Mouse (Mus musculus) embryonic facial prominence, embryonic 15.5 days (tissue): Measurements from ENCODE around the gene Myh9. TPM values are rescaled to one million over a fixed set of nuclear protein-coding genes. Genes with fewer than 3 reads are reported as not detected.

ENCODE experiments used
- ATAC-seq: fragments of 200-750 bp; cut with Nextera tagmentation; 2 replicates; pipeline ENCODE4 v1.8.0; 2017; ENCODE audit warnings: low read depth, moderate TSS enrichment; ENCODE audit not compliant: insufficient number of reproducible peaks, low FRiP score, low TSS enrichment
- H3K27ac ChIP-seq: fragments of 300-500 bp; sonication (generic); replicated peaks from 2 replicates; pipeline ENCODE4 v1.5.1; 2015; ENCODE audit warnings: mild to moderate bottlenecking, inconsistent platforms
- H3K27me3 ChIP-seq: fragments of 300-500 bp; sonication (generic); 2 replicates; pipeline ENCODE4 v1.6.1; 2015; ENCODE audit warnings: inconsistent platforms
- H3K36me3 ChIP-seq: fragments of 300-500 bp; sonication (generic); 2 replicates; pipeline ENCODE4 v1.6.1; 2015; ENCODE audit warnings: mild to moderate bottlenecking, inconsistent platforms
- H3K4me1 ChIP-seq: fragments of 300-500 bp; sonication (generic); 2 replicates; pipeline ENCODE4 v1.6.1; 2015; ENCODE audit warnings: inconsistent platforms
- H3K4me2 ChIP-seq: fragments of 300-500 bp; sonication (generic); replicated peaks from 2 replicates; pipeline ENCODE4 v1.6.1; 2015; ENCODE audit warnings: mild to moderate bottlenecking, inconsistent platforms
- H3K4me3 ChIP-seq: fragments of 300-500 bp; sonication (generic); replicated peaks from 2 replicates; pipeline ENCODE4 v1.5.1; 2015; ENCODE audit warnings: mild to moderate bottlenecking, inconsistent platforms
- H3K9ac ChIP-seq: fragments of 300-500 bp; sonication (generic); 2 replicates; pipeline ENCODE4 v1.6.1; 2015; ENCODE audit warnings: inconsistent platforms
- H3K9me3 ChIP-seq: fragments of 300-500 bp; sonication (generic); replicated peaks from 2 replicates; pipeline ENCODE4 v1.6.1; 2016; ENCODE audit warnings: inconsistent platforms
- WGBS: fragments of 180-500 bp; shearing (Covaris S2); methylation state at CpG from one replicate; pipeline ENCODE4 v1.1.7; 2015; 5-methylcytosine and 5-hydroxymethylcytosine counted together
- polyA plus RNA-seq: library from polyadenylated mRNA; unstranded; fragments of >200 nt; fragmentation: Nextera tagmentation; extraction: Ambion mirVana; gene quantifications from 2 replicates; pipeline ENCODE4 v1.2.1, GENCODE M21; 2015

Myh9 gene
- polyA plus RNA-seq, 1 experiment from 2014 or later = 41.1 TPM

DNA sequence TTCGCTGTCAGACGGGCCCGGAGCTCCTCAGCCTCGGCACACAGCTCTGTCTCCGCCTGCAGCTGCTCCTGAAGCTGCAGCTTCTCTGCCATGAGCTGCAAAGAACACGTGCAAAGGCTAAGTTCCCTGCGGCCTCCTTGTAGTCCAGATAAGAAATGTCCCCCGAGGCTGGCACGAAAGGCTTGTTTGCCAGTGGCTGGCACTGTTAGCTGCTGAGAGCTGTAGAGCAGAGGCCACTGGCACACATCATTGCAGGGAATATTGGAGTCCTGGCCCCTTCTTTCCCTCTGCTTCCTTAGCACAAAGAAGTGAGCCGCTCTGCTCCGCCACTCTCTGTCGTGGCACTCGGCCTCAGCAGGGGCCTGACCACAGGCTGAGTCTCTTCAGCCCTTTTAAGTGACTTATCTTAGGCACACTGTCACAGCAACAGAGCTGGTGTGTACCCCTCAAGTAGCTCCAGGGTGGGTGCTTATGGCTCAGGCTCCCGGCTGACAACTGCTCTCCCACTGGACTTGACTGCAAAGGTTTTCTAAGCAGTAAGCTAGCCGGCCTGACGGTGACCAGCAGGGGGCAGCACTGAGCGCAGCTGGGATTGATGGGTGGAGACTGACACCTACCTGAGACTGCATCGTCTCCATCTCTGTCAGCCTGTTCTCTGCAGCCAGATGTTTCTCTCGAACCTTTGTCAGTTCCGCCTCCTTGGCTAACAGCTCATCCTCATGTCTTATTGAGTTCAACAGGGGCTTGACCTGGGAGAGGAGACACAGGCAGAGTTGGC is 66.6 kb downstream of the Myh9 start:
- no peaks in the 10 kb centered on the region for H3K4me1 ChIP-seq
- no peak overlapping the region for H3K4me2 ChIP-seq
- no peak overlapping the region for H3K9ac ChIP-seq
- no peak for ATAC-seq
- H3K36me3 ChIP-seq = peaks cover 96% of the 10 kb centered on the region
- no peaks in the 10 kb centered on the region for H3K9me3 ChIP-seq
- 66% methylated on average over 20 of the region's 20 CpGs for WGBS
- no peak overlapping the region for H3K4me3 ChIP-seq
- no peaks in the 10 kb centered on the region for H3K27me3 ChIP-seq
- no peak overlapping the region for H3K27ac ChIP-seq

DNA sequence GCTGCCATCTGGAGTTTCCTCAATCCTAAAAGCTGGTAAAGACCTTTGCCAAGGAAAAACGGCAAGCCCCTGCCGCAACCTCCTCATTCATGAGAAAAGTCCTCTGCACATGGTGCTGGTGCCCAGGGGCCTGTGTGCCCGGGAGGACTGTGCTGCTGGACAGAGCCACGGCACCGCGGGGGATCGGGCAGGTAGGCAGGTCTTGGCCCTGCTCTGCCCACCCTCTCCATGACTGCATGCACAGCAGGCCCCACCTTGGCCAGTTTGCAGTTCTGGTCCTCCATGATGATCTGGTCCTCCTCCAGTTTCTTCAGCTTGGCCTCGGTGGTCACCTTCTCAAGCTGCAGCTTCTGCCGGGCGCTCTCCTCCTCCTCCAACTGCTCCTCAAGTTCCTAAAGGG is 67.7 kb downstream of the Myh9 start:
- Histone ChIP-seq H3K4me1 (no peaks in the 10 kb centered on the region), H3K27ac (no peak overlapping the region), H3K4me3 (no peak overlapping the region), H3K27me3 (no peaks in the 10 kb centered on the region), H3K36me3 (peaks cover 96% of the 10 kb centered on the region), H3K9ac (no peak overlapping the region), H3K9me3 (no peaks in the 10 kb centered on the region), H3K4me2 (no peak overlapping the region)
- no peak for ATAC-seq
- WGBS = 95% methylated on average over 10 of the region's 10 CpGs

DNA sequence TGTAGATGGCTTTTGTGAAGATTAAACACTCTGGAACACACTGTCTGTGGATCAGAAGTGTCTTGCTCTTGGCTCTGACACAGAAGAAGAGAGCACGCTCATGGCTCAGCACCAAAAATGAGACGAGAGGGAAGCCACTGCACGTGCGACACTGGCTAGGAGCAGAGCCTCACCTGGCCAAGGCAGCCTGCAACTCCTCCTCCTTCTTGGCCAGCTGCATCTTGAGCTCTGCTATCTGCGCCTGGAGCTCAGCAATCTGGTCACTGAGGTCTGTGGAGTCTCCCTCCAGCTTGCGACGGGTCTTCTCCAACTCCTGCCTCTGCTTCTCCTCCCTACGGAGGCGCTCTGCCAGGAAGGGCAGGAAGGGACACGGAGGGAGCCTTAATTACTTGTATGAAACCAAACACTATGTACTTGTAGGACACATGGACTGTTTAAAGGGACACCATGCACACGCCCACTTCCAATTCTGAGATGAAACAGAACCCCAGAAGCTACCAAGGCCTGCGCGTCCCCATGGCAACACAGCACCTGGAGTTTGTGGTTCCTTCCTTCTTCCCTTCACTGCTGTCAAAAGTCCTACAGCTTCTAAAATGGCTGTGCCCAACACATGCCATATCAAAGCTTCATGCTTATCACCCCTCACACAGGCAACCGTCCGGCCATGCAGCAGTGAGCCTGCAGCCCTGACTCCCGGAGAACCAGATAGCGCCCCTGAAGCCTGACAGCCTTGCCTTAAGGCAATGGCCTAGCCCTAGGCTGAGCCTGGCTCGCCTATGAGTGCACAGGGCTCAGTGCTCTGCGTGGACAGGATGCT is 68.7 kb downstream of the Myh9 start:
- peaks cover 96% of the 10 kb centered on the region for H3K36me3 ChIP-seq
- H3K9ac ChIP-seq = no peak overlapping the region
- no peaks in the 10 kb centered on the region for H3K4me1 ChIP-seq
- H3K9me3 ChIP-seq = no peaks in the 10 kb centered on the region
- H3K27ac ChIP-seq = no peak overlapping the region
- H3K27me3 ChIP-seq = no peaks in the 10 kb centered on the region
- 84% methylated on average over 19 of the region's 19 CpGs for WGBS
- ATAC-seq = no peak
- H3K4me3 ChIP-seq = no peak overlapping the region
- no peak overlapping the region for H3K4me2 ChIP-seq

DNA sequence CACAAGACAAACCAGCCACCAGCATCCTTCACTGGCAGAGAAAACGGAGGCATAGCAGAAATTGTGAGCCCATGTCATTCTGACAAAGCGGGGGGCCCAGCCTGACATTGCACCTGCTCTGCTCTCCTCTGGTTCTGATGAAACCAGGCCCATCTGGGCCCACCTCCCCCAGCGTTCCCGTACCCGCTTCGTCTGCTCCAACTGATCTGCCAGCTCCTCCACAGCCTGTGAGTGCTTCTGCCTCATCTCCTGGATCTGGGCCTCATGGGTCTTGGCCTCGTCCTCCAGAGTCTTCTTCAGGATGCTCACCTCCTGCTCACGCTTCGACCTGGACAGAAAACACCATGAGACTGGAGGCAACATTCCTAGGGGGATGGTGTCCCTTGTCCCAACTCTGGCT is 71.0 kb downstream of the Myh9 start:
- WGBS = 94% methylated on average over 9 of the region's 9 CpGs

DNA sequence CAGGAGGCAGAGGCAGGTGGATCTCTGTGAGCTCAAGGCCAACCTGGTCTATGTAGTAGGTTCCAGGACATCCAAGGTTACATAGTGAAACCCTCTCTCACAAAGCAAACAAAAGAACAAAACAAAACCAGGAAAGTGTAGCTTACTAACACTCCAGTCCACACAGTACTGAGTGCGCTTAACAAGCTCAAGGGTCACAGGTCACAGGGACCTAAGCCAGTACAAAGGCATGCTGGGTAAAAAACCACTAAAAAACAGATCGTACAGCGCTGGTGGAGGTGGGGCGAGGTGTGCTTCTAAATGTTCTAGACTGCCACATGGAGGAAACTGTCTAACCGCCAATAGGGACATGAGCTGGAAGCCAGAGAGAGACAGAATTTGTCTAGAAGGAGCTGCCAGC is 71.6 kb downstream of the Myh9 start:
- ATAC-seq = no peak
- Histone ChIP-seq H3K27ac (no peak overlapping the region), H3K4me1 (no peaks in the 10 kb centered on the region), H3K9ac (no peak overlapping the region), H3K4me2 (no peak overlapping the region), H3K9me3 (no peaks in the 10 kb centered on the region), H3K27me3 (no peaks in the 10 kb centered on the region), H3K36me3 (peaks cover 98% of the 10 kb centered on the region), H3K4me3 (no peak overlapping the region)
- 89% methylated on average over 5 of the region's 5 CpGs for WGBS

More for the DNA sequence above, 71.0 kb downstream of the Myh9 start:
- no peak overlapping the region for H3K27ac ChIP-seq
- H3K4me1 ChIP-seq = no peaks in the 10 kb centered on the region
- H3K36me3 ChIP-seq = peaks cover 98% of the 10 kb centered on the region
- no peak overlapping the region for H3K4me3 ChIP-seq
- ATAC-seq = no peak
- no peak overlapping the region for H3K4me2 ChIP-seq
- no peaks in the 10 kb centered on the region for H3K9me3 ChIP-seq
- H3K9ac ChIP-seq = no peak overlapping the region
- H3K27me3 ChIP-seq = no peaks in the 10 kb centered on the region

DNA sequence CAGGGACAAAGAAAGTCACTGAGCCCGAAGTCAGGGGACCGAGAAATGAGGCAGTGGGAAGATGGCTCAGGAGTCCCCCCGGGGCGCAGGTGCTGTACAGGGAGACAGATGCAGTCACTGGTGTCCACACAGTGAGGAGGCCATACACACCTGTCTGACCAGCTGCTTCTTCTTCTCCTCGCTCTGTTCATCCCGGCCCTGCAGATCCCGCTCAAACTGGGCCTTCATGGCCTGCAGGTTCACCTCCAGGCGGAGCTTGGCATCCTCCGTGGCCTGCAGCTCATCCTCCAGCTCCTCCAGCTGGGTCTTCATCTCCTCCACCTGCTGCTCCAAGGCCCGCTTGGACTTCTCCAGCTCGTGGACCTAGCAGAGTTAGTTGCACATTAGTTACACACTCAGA is 75.0 kb downstream of the Myh9 start:
- no peaks in the 10 kb centered on the region for H3K27me3 ChIP-seq
- no peaks in the 10 kb centered on the region for H3K4me1 ChIP-seq
- H3K27ac ChIP-seq = no peak overlapping the region
- ATAC-seq = no peak
- H3K4me2 ChIP-seq = no peak overlapping the region
- peaks cover 100% of the 10 kb centered on the region for H3K36me3 ChIP-seq
- no peaks in the 10 kb centered on the region for H3K9me3 ChIP-seq
- no peak overlapping the region for H3K9ac ChIP-seq
- no peak overlapping the region for H3K4me3 ChIP-seq
- WGBS = 91% methylated on average over 11 of the region's 11 CpGs

DNA sequence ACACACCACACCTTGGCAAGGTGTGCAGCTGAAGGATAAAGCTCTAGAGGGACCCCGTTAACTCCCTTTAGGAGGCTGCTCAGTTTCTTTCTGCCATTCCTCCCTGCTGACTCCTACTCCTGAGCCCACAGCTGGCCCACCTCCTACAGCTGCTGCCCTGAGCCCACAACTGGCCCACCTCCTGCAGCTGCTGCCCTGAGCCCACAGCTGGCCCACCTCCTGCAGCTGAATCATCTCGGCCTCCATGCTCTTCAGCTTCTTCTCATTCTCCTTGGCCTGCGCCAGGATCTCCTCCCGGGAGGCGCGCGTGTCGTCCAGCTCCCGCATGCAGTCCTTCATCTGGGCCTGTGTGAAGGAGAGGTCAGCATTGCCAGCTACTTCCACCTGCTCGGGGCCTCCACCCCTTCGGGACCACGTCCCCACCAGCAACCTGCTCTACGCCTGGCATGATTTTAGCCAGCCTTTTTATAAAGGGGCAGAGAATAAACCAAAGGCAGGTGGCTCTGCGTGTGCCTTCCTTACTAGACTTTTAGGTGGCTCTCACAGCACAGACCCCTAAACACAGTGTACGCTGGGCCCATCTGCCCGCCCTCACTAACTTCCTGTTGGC is 76.4 kb downstream of the Myh9 start:
- ATAC-seq = no peak
- H3K9me3 ChIP-seq = no peaks in the 10 kb centered on the region
- no peak overlapping the region for H3K27ac ChIP-seq
- no peak overlapping the region for H3K4me3 ChIP-seq
- H3K9ac ChIP-seq = no peak overlapping the region
- H3K36me3 ChIP-seq = peaks cover 98% of the 10 kb centered on the region
- H3K4me2 ChIP-seq = no peak overlapping the region
- no peaks in the 10 kb centered on the region for H3K27me3 ChIP-seq
- H3K4me1 ChIP-seq = no peaks in the 10 kb centered on the region
- WGBS = 91% methylated on average over 16 of the region's 16 CpGs

DNA sequence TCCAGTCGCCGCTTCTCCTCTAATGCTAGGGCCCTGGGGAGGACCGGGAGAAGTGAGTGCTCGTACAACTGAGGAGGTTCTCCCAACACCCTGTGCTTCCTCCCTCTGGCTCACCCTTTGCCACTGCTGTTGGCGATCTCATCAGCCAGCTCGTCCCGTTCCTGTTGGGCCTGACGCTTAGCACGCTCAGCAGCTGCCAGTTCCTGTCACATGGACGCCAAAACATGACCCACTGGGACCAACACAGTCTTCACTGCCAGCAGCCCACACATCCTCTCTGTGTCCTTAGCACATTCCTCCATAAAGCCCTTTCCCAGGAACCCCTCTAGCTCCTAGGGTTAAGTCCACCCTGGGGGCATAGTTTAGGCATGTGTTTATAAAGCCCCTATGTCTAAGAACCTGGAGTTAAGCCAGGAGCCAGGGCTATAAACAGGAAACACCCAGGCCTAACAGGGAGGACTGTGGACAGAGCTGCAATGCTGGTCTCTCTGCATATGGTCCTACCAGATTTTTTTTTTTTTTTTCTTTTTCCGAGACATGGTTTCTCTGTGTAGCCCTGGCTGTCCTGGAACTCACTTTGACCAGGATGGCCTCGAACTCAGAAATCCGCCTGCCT is 77.5 kb downstream of the Myh9 start:
- Histone ChIP-seq H3K27me3 (no peaks in the 10 kb centered on the region), H3K9ac (no peak overlapping the region), H3K36me3 (peaks cover 97% of the 10 kb centered on the region), H3K9me3 (no peaks in the 10 kb centered on the region), H3K4me2 (no peak overlapping the region), H3K4me1 (no peaks in the 10 kb centered on the region; the same call in 1 of the 2 replicates), H3K27ac (peak overlapping the region; percentile 53), H3K4me3 (no peak overlapping the region)
- 62% methylated on average over 13 of the region's 13 CpGs for WGBS
- peak; percentile 22; the same call in 1 of the 2 replicates for ATAC-seq

DNA sequence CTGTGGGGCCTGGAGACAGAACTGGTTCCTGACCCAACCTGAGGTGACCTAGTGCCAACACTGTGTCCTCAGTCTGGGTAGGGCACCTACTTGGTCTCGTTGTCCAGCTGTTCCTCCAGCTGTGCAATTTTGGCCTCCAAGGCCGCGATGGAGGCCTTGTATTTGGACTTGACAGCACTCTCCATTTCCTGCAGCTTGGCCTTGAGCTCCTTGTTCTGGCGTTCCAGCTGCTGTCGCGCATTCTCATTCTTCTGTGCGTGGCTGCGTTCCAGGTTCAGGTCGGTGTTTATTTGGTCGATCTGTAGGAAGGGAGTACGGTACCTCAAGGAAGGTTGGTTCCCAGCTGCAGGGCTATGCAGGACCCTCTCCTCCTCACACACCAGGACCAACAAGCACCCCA is 78.3 kb downstream of the Myh9 start:
- Histone ChIP-seq H3K27me3 (no peaks in the 10 kb centered on the region), H3K36me3 (peaks cover 92% of the 10 kb centered on the region), H3K4me2 (no peak overlapping the region), H3K4me3 (no peak overlapping the region), H3K4me1 (no peaks in the 10 kb centered on the region; the same call in 1 of the 2 replicates), H3K27ac (peak overlapping the region; percentile 53), H3K9ac (no peak overlapping the region), H3K9me3 (no peaks in the 10 kb centered on the region)
- WGBS = 80% methylated on average over 11 of the region's 11 CpGs
- no peak for ATAC-seq

DNA sequence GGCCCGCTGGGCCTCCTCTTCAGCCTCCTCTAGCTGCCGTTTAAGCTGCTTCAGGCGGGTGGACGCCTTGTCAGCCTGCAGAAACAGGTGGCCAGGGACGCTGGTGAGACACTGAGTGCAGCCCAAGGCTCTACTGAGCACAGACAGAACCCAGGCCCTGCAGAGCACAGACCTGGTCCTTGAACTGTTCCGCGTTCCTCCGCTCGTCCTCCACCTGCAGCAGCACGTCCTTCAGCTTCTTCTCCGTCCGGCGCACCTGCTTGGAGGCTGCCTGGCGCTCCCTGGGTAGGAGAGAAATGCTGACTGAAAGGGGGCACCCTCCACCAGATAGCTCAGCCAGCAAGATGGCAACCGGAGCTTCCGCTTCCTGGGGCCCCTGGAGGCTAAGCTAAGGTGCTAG is 78.9 kb downstream of the Myh9 start:
- no peak for ATAC-seq

More for the DNA sequence above, 78.9 kb downstream of the Myh9 start:
- H3K4me1 ChIP-seq = no peaks in the 10 kb centered on the region; the same call in 1 of the 2 replicates
- H3K4me3 ChIP-seq = no peak overlapping the region
- WGBS = 90% methylated on average over 16 of the region's 16 CpGs
- H3K4me2 ChIP-seq = no peak overlapping the region
- no peak overlapping the region for H3K27ac ChIP-seq
- H3K9ac ChIP-seq = no peak overlapping the region
- no peaks in the 10 kb centered on the region for H3K9me3 ChIP-seq
- peaks cover 86% of the 10 kb centered on the region for H3K36me3 ChIP-seq
- H3K27me3 ChIP-seq = no peaks in the 10 kb centered on the region
